Mouse (Mus musculus) embryonic facial prominence, embryonic 11.5 days (tissue): Measurements from ENCODE around the gene Bms1. TPM values are rescaled to one million over a fixed set of nuclear protein-coding genes. Genes with fewer than 3 reads are reported as not detected.

Source experiments
- ATAC-seq: fragments of 200-750 bp; cut with Nextera tagmentation; replicated peaks from 2 replicates; pipeline ENCODE4 v1.8.0; 2017; ENCODE audit warnings: low read depth; ENCODE audit not compliant: insufficient number of reproducible peaks, low FRiP score, low TSS enrichment
- DNase-seq: peaks from one replicate; pipeline ENCODE4 v3.0.0-alpha.2; 2015; ENCODE audit warnings: low spot score
- H3K27ac ChIP-seq: fragments of 300-500 bp; sonication (generic); replicated peaks from 2 replicates; pipeline ENCODE4 v1.5.1; 2014; ENCODE audit warnings: mild to moderate bottlenecking, low read depth, low read length, control low read depth
- H3K27me3 ChIP-seq: fragments of 300-500 bp; sonication (generic); 2 replicates; pipeline ENCODE4 v1.6.1; 2014; ENCODE audit warnings: mild to moderate bottlenecking, low read length, moderate library complexity, mixed read lengths; ENCODE audit not compliant: control insufficient read depth, insufficient read depth
- H3K36me3 ChIP-seq: fragments of 300-500 bp; sonication (generic); replicated peaks from 2 replicates; pipeline ENCODE4 v1.6.1; 2014; ENCODE audit warnings: low read depth, mild to moderate bottlenecking, low read length, moderate library complexity, mixed read lengths; ENCODE audit not compliant: control insufficient read depth, insufficient read depth
- H3K4me1 ChIP-seq: fragments of 300-500 bp; sonication (generic); 2 replicates; pipeline ENCODE4 v1.6.1; 2014; ENCODE audit warnings: low read length, mixed read lengths; ENCODE audit not compliant: control insufficient read depth, insufficient read depth
- H3K4me2 ChIP-seq: fragments of 300-500 bp; sonication (generic); 2 replicates; pipeline ENCODE4 v1.6.1; 2014; ENCODE audit warnings: low read depth, mild to moderate bottlenecking, control low read depth, low read length, moderate library complexity
- H3K4me3 ChIP-seq: fragments of 300-500 bp; sonication (generic); 2 replicates; pipeline ENCODE4 v1.5.1; 2014; ENCODE audit warnings: low read depth, low read length, control low read depth
- H3K9ac ChIP-seq: fragments of 300-500 bp; sonication (generic); replicated peaks from 2 replicates; pipeline ENCODE4 v1.6.1; 2014; ENCODE audit warnings: mild to moderate bottlenecking, control low read depth, low read length
- H3K9me3 ChIP-seq: fragments of 300-500 bp; sonication (generic); replicated peaks from 2 replicates; pipeline ENCODE4 v1.6.1; 2016; ENCODE audit warnings: mild to moderate bottlenecking, low read length, inconsistent platforms, mixed read lengths; ENCODE audit not compliant: control insufficient read depth
- WGBS: fragments of 180-500 bp; shearing (Covaris S2); extraction: QIAGEN DNeasy Blood & Tissue Kit; methylation state at CpG from one replicate; pipeline ENCODE4 v1.1.7; 2014; 5-methylcytosine and 5-hydroxymethylcytosine counted together
- polyA plus RNA-seq: library from polyadenylated mRNA; unstranded; fragments of >200 nt; fragmentation: Nextera tagmentation; extraction: Ambion mirVana; gene quantifications from 2 replicates; pipeline ENCODE4 v1.2.1, GENCODE M21; 2014

The Bms1 gene
- 53.3 and 54.3 TPM in 2 replicates for polyA plus RNA-seq

GRCm38 (mm10) chr6:118419050-118419920, at the start of gene Bms1:
Bms1 (minus strand) TSS chr6:118419474.
- ATAC-seq (peak; percentile 95), DNase-seq (peak; percentile 97)
- H3K36me3 ChIP-seq, result no peaks in the 10 kb centered on the region
- under 1% methylated on average over 67 of the region's 67 CpGs for WGBS
- H3K27me3 ChIP-seq, result no peaks in the 10 kb centered on the region
- H3K27ac ChIP-seq, result 0 out of 2 replicates have a peak within 1 kb of the TSS, but pooled peaks have one; percentile 28
- peak within 1 kb of the TSS; percentile 82 for H3K9ac ChIP-seq
- H3K4me2 ChIP-seq, result peak within 1 kb of the TSS; percentile 44
- H3K4me1 ChIP-seq, result no peaks in the 10 kb centered on the region
- H3K4me3 ChIP-seq, result peak within 1 kb of the TSS; percentile 90
- no peaks in the 10 kb centered on the region for H3K9me3 ChIP-seq

- H3K27ac ChIP-seq, result no peak overlapping the region
- H3K27me3 ChIP-seq, result no peaks in the 10 kb centered on the region
- no peak overlapping the region for H3K4me2 ChIP-seq
- DNase-seq (no peak), ATAC-seq (no peak)
- WGBS, result 78% methylated on average over 15 of the region's 15 CpGs
- no peaks in the 10 kb centered on the region for H3K9me3 ChIP-seq
- no peak overlapping the region for H3K4me3 ChIP-seq
- no peaks in the 10 kb centered on the region; the same call in 1 of the 2 replicates for H3K36me3 ChIP-seq
- H3K9ac ChIP-seq, result no peak overlapping the region
- H3K4me1 ChIP-seq, result no peaks in the 10 kb centered on the region
Measured at GRCm38 (mm10) chr6:118462069-118462705, 42.9 kb upstream of the Bms1 start.

- no peaks in the 10 kb centered on the region for H3K9me3 ChIP-seq
- H3K36me3 ChIP-seq, result no peaks in the 10 kb centered on the region
- no peak for ATAC-seq
- DNase-seq, result no peak
- no peak overlapping the region for H3K9ac ChIP-seq
- H3K4me1 ChIP-seq, result no peaks in the 10 kb centered on the region
- no peak overlapping the region for H3K4me3 ChIP-seq
- H3K4me2 ChIP-seq, result no peak overlapping the region
- H3K27me3 ChIP-seq, result no peaks in the 10 kb centered on the region
- no peak overlapping the region for H3K27ac ChIP-seq
- 83% methylated on average over 1 of the region's 1 CpGs for WGBS
Measured at GRCm38 (mm10) chr6:118457726-118458125, 38.5 kb upstream of the Bms1 start.

GRCm38 (mm10) chr6:118455042-118455631, 35.9 kb upstream of the Bms1 start, which contains the start of gene Zfp248:
Zfp248 (minus strand) TSS chr6:118455528.
- Histone ChIP-seq H3K27ac (peak within 1 kb of the TSS; percentile 92), H3K4me3 (peak within 1 kb of the TSS; percentile 70), H3K9me3 (no peaks in the 10 kb centered on the region), H3K4me1 (no peaks in the 10 kb centered on the region), H3K9ac (peak within 1 kb of the TSS; percentile 92), H3K27me3 (no peaks in the 10 kb centered on the region), H3K4me2 (peak within 1 kb of the TSS; percentile 78), H3K36me3 (no peaks in the 10 kb centered on the region)
- under 1% methylated on average over 43 of the region's 43 CpGs for WGBS
- peak; percentile 96 for ATAC-seq
- peak; percentile 93 for DNase-seq

GRCm38 (mm10) chr6:118454452-118454851, 35.2 kb upstream of the Bms1 start:
- WGBS, result 49% methylated on average over 8 of the region's 8 CpGs
- Histone ChIP-seq H3K4me2 (peak overlapping the region; percentile 78), H3K27ac (peak overlapping the region; percentile 92; the same call in 1 of the 2 replicates), H3K36me3 (no peaks in the 10 kb centered on the region), H3K4me3 (peak overlapping the region; percentile 70), H3K9me3 (no peaks in the 10 kb centered on the region), H3K27me3 (no peaks in the 10 kb centered on the region), H3K9ac (peak overlapping the region; percentile 92), H3K4me1 (no peaks in the 10 kb centered on the region)
- ATAC-seq, result no peak; the same call in 1 of the 2 replicates
- DNase-seq, result peak; percentile 22

GRCm38 (mm10) chr6:118431502-118431901, 12.2 kb upstream of the Bms1 start:
- H3K27me3 ChIP-seq, result no peaks in the 10 kb centered on the region
- H3K4me1 ChIP-seq, result no peaks in the 10 kb centered on the region
- ATAC-seq (no peak), DNase-seq (no peak)
- H3K4me3 ChIP-seq, result no peak overlapping the region
- H3K36me3 ChIP-seq, result peaks cover 17% of the 10 kb centered on the region
- H3K9me3 ChIP-seq, result no peaks in the 10 kb centered on the region
- H3K4me2 ChIP-seq, result no peak overlapping the region
- H3K27ac ChIP-seq, result no peak overlapping the region
- 90% methylated on average over 4 of the region's 4 CpGs for WGBS
- no peak overlapping the region for H3K9ac ChIP-seq

- H3K27me3 ChIP-seq, result no peaks in the 10 kb centered on the region
- no peaks in the 10 kb centered on the region for H3K9me3 ChIP-seq
- DNase-seq, result no peak
- peaks cover 13% of the 10 kb centered on the region for H3K36me3 ChIP-seq
- no peak overlapping the region for H3K27ac ChIP-seq
- 94% methylated on average over 1 of the region's 1 CpGs for WGBS
- ATAC-seq, result no peak
- no peak overlapping the region for H3K9ac ChIP-seq
- no peak overlapping the region for H3K4me3 ChIP-seq
- no peak overlapping the region for H3K4me2 ChIP-seq
- H3K4me1 ChIP-seq, result no peaks in the 10 kb centered on the region
Measured at GRCm38 (mm10) chr6:118426666-118427065, 7.4 kb upstream of the Bms1 start.
